In the genomic region with DNA sequence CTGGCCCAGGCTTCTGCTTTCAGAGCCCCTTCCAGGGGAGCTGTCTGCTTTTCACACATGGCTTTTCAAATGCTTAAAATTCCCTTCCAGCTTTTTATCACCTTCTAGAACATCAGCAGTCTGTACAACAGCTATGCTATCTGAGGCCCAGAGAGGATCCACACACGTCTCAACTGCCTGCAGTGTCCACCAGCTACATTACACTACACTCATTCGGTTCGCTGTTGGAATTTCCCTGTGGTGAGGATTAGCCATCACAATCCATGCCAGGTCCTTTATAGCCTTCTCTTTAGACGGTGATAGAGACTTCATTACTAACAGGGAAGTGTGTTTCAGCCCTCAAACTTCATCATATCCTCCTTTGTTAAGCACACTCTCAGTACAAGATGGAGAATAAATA, we compare ENCODE assay signal across 21 mouse cellular contexts. TPM values are rescaled to one million over a fixed set of nuclear protein-coding genes. Genes with fewer than 3 reads are reported as not detected.
"Had no signal": no experiment of that assay in that cellular context is flagged by ENCODE, and none has a peak within 500 bp of the region (broad histone marks: within the 10 kb centered on the region; RNA-seq: fewer than 3 reads in every experiment).

No protein-coding gene starts in this region.

- H3K9ac ChIP-seq: kidney, embryonic 15.5 days; liver, embryonic 12.5 days; liver, embryonic 15.5 days; lung, embryonic 15.5 days; midbrain, embryonic 13.5 days; neural tube, embryonic 13.5 days had no signal

- H3K9me3 ChIP-seq: kidney, embryonic 15.5 days; liver, embryonic 12.5 days; liver, embryonic 15.5 days; lung, embryonic 15.5 days; midbrain, embryonic 10.5 days; midbrain, embryonic 13.5 days; neural tube, embryonic 13.5 days had no signal

- H3K27me3 ChIP-seq: kidney, embryonic 15.5 days; liver, embryonic 12.5 days; liver, embryonic 15.5 days; lung, embryonic 15.5 days; megakaryocyte, embryonic 14.5 days; midbrain, embryonic 13.5 days; neural tube, embryonic 13.5 days had no signal

- H3K4me3 ChIP-seq: kidney, embryonic 15.5 days; liver, embryonic 12.5 days; liver, embryonic 15.5 days; lung, embryonic 15.5 days; megakaryocyte, embryonic 14.5 days; midbrain, embryonic 10.5 days; midbrain, embryonic 13.5 days; myocyte; neural tube, embryonic 13.5 days had no signal

- ATAC-seq: liver, embryonic 12.5 days; midbrain, embryonic 13.5 days; midbrain, embryonic 16.5 days had no signal

- H3K36me3 ChIP-seq: kidney, embryonic 15.5 days; liver, embryonic 12.5 days; liver, embryonic 15.5 days; lung, embryonic 15.5 days; midbrain, embryonic 10.5 days; midbrain, embryonic 13.5 days; neural tube, embryonic 13.5 days had no signal

- H3K4me1 ChIP-seq: kidney, embryonic 15.5 days; liver, embryonic 12.5 days; liver, embryonic 15.5 days; megakaryocyte, embryonic 14.5 days; midbrain, embryonic 10.5 days; midbrain, embryonic 13.5 days; neural tube, embryonic 13.5 days had no signal

- H3K27ac ChIP-seq: kidney, embryonic 15.5 days; liver, embryonic 12.5 days; liver, embryonic 15.5 days; lung, embryonic 15.5 days; midbrain, embryonic 10.5 days; midbrain, embryonic 13.5 days; neural tube, embryonic 13.5 days had no signal

- DNase-seq: kidney, adult 2 months; kidney, postnatal 14 days; kidney, postnatal 4 days; left cerebral cortex, postnatal 4 days; liver; lung, adult 18-20 months; lung, postnatal 10 days; lung, postnatal 36 days; thymus, adult 18-20 months; thymus, postnatal 36 days had no signal

- H3K4me2 ChIP-seq: kidney, embryonic 15.5 days; liver, embryonic 12.5 days; liver, embryonic 15.5 days; lung, embryonic 15.5 days; midbrain, embryonic 13.5 days; neural tube, embryonic 13.5 days had no signal

RNA-seq across cellular contexts. Expression of a gene that starts 38.1 kb away (rescaled TPM):
- total RNA-seq: monocyte, adult 5-6 weeks had no signal
